Mouse (Mus musculus) macrophage (primary cell): ENCODE data around the gene Phf20. TPM values are rescaled to one million over a fixed set of nuclear protein-coding genes. Genes with fewer than 3 reads are reported as not detected.

Experiments used
- H3K27ac ChIP-seq: fragments of 350-480 bp; formaldehyde crosslinking; 2 replicates; pipeline ENCODE4 v1.9.0; 2021
- H3K36me3 ChIP-seq: fragments of 350-480 bp; formaldehyde crosslinking; 2 replicates; pipeline ENCODE4 v1.9.0; 2021; ENCODE audit errors: inconsistent target
- H3K4me3 ChIP-seq: fragments of 350-480 bp; formaldehyde crosslinking; 2 replicates; pipeline ENCODE4 v1.9.0; 2021; ENCODE audit errors: inconsistent target
- H3K79me2 ChIP-seq: fragments of 350-480 bp; formaldehyde crosslinking; 2 replicates; pipeline ENCODE4 v1.9.0; 2021; ENCODE audit errors: inconsistent target
- WGBS: methylation state at CpG from one replicate; pipeline ENCODE4 v1.1.7; 2026; ENCODE audit warnings: inconsistent platforms; ENCODE audit not compliant: missing documents; 5-methylcytosine and 5-hydroxymethylcytosine counted together
- polyA plus RNA-seq: library from polyadenylated mRNA; stranded (reverse); fragments of 250-400 nt; gene quantifications from 3 replicates; pipeline ENCODE4 v1.2.4, GENCODE M21; 2018; ENCODE audit warnings: inconsistent platforms

Gene Phf20
- polyA plus RNA-seq, 1 experiment from 2014 or later, result 83.9 TPM

DNA sequence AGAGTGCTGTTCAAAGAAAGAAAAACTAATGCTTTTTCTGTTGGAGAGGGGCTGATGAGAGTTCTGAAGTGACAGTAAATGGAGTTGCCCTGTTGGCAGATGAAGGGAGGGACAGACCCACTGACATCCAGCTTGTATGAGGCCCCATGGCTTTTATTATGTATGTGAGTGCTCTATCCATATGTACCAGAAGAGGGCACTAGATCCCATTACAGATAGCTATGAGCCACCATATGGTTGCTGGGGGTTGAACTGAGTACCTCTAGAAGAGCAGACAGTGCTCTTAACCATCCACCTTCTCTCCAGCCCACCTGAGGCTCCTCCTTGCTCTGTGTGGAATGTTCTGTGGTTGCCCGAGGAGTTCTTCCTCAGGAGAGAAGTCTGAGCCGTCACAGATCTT, 109.6 kb downstream of the Phf20 start:
- Histone ChIP-seq H3K4me3 (no peak overlapping the region), H3K79me2 (no peaks in the 10 kb centered on the region), H3K27ac (no peak overlapping the region), H3K36me3 (peaks cover 67% of the 10 kb centered on the region)
- WGBS, result 85% methylated on average over 2 of the region's 2 CpGs

DNA sequence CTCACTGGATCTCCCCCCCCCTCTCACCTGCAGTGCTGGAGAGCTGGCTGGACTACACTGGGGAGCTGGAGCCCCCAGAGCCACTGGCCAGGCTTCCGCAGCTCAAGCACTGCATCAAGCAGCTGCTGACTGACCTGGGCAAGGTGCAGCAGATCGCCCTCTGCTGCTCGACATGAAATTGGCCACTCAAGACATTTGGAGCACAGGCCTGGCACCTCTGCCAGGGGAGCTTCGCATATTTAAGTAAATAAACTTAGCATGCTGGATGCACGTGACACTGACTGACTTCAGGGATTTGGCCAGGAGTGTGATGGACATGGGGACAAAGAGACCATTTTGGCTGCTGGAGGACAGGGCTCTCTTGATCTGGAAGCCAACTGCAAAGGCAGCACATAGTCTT, 111.0 kb downstream of the Phf20 start:
- 71% methylated on average over 5 of the region's 5 CpGs for WGBS
- H3K36me3 ChIP-seq, result peaks cover 53% of the 10 kb centered on the region
- no peak overlapping the region for H3K27ac ChIP-seq
- H3K79me2 ChIP-seq, result peaks cover 5% of the 10 kb centered on the region; the same call in 1 of the 2 replicates
- no peak overlapping the region for H3K4me3 ChIP-seq

DNA sequence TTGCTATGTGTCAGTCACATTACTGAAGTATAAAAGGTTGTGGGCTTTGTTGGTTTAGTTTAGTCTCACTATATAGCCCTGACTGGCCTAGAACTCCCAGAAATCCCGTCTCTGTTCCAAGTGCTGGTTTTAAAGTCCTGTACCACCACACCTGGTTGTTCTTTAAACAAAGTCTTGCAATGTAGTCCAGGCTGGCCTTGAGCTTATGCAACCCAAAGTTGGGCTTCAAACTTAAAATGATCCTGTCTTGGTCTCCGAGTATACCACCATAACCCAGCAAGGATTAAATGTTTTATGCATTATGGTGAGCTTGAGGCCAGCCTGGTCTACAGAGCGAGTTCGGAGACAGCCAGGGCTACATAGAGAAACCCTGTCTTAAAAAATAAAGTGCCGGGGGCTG, 113.7 kb downstream of the Phf20 start:
- Histone ChIP-seq H3K27ac (no peak overlapping the region), H3K79me2 (peaks cover 26% of the 10 kb centered on the region), H3K36me3 (peaks cover 26% of the 10 kb centered on the region), H3K4me3 (no peak overlapping the region)
- WGBS, result 97% methylated on average over 4 of the region's 5 CpGs

DNA sequence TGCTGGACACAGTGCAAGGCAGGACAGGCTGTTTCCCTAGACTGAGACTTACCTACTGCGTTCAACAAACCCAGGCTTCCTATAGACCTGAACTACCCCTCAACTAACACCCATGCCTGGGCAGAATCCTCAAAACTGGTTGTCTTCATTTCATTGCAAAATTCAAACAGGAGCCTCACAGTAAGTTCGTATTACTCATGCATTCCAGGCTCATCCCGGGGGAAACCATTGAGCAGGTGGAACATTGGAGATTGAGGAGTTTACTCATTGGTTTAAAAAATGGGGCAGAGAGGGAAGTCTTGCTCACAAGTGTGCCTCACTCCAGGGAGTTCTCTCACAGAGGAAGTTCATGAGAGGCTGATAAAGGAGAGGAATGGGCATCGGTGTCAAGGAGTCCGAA, 114.2 kb downstream of the Phf20 start:
- H3K27ac ChIP-seq, result no peak overlapping the region
- peaks cover 26% of the 10 kb centered on the region for H3K79me2 ChIP-seq
- no peak overlapping the region for H3K4me3 ChIP-seq
- peaks cover 22% of the 10 kb centered on the region; the same call in 1 of the 2 replicates for H3K36me3 ChIP-seq
- WGBS, result 93% methylated on average over 5 of the region's 5 CpGs

DNA sequence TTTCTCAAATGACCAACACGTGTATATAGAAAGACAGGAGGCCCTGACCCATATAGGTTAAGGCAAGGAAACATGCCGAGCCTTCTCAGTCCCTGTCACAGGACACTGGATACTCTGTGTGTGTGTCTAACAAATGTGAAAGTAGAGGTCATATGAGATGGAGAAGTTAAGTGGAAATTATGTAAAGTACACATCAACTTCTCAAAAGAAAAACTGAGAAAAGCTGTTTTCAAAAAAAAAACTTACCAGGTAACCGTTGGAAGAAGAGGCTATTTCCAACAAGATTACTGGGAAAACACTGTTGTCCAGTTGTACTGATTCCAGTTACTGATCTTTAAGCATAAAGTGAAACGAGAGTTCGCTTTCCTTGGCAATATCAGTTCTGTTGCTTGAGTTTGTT, 114.7 kb downstream of the Phf20 start:
- H3K27ac ChIP-seq, result 0 out of 2 replicates have a peak overlapping the region, but pooled peaks have one; percentile 47
- 86% methylated on average over 5 of the region's 5 CpGs for WGBS
- peaks cover 22% of the 10 kb centered on the region; the same call in 1 of the 2 replicates for H3K36me3 ChIP-seq
- peak overlapping the region; percentile 41; the same call in 1 of the 2 replicates for H3K4me3 ChIP-seq
- peaks cover 26% of the 10 kb centered on the region for H3K79me2 ChIP-seq

DNA sequence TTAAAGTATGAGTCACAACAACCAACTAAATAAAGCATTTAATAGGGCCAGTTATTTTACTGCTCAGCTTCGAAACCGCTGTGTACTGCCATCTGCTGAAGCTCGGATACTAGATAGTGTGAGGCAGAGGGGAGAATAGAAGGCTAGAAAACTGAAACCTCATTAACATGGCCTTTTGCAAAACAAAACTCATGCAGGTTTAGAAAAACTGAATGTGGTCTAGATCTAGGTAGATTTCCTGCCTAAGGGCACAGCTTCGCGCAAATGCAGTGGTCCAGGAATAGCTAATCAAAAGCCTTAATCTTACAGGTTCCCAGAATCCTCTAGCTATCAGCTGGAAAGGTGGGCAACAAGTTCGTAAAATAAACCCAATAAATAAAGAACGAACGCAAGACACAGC, 115.2 kb downstream of the Phf20 start:
- Histone ChIP-seq H3K79me2 (peaks cover 26% of the 10 kb centered on the region), H3K27ac (peak overlapping the region; percentile 47), H3K36me3 (peaks cover 20% of the 10 kb centered on the region; the same call in 1 of the 2 replicates), H3K4me3 (peak overlapping the region; percentile 41)
- WGBS, result 4% methylated on average over 7 of the region's 8 CpGs

DNA sequence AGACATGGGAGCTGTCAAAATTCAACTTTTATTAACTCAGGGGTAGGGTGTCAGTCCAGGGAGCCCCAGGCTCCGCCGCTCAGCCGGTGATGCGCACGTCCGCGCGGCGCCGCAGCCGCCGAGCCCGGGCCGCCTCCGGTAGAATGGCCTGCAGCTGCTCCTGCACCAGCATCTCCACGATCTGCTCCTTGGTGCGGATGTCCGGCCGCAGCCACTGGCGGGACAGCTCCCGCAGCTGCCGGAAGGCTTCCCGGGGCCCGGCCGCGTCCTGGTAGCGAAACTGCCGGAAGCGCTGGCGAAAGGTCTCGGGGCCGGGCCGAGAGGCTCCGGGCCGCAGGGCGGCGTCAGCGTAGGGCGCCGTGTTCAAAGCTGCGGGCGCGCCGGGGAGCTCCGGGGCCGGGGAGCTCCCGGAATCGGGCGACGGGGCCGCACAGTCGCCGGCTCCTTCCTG, 115.6 kb downstream of the Phf20 start:
- peaks cover 26% of the 10 kb centered on the region for H3K79me2 ChIP-seq
- peaks cover 16% of the 10 kb centered on the region; the same call in 1 of the 2 replicates for H3K36me3 ChIP-seq
- H3K27ac ChIP-seq, result peak overlapping the region; percentile 79
- H3K4me3 ChIP-seq, result peak overlapping the region; percentile 41
- WGBS, result under 1% methylated on average over 52 of the region's 53 CpGs

DNA sequence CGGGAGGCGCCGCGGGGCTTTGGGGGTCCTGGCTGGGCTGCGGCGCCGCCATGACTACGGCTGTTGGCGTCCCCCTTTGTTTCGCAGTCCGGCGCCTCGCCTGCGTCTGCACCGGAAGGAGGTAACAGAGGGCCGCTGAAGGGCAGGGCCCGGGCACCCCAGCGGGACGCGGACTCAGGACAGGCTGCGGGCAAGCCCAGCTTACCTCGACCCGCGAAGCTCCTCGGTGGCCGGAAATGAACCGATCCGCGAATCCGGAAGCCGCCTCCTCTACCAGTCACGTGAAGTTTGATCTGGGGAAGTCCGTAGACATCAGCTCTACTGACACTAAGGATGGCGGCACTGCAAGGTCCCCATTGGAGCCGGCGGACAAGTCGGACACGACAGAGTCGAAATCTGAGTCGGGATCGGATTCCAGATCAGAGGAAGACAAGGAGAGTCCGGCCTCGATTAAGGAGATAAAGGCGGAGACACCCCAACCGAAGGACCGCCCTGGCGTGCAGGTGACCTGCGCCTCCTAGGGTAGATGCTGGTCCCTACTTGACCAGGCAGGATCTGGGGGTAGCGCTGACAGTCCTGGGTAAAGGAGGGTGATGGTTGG, 116.1 kb downstream of the Phf20 start, which contains the start of the genes Cnbd2 and Scand1:
Cnbd2 (plus strand) TSS at position 3 of the 601 bp plus-strand sequence.
Scand1 (minus strand) TSS at position 408 of the 601 bp plus-strand sequence.
- H3K27ac ChIP-seq, result peak within 1 kb of the TSS; percentile 79
- under 1% methylated on average over 49 of the region's 49 CpGs for WGBS
- peak within 1 kb of the TSS; percentile 89 for H3K4me3 ChIP-seq
- H3K79me2 ChIP-seq, result peaks cover 26% of the 10 kb centered on the region
- H3K36me3 ChIP-seq, result peaks cover 11% of the 10 kb centered on the region; the same call in 1 of the 2 replicates

DNA sequence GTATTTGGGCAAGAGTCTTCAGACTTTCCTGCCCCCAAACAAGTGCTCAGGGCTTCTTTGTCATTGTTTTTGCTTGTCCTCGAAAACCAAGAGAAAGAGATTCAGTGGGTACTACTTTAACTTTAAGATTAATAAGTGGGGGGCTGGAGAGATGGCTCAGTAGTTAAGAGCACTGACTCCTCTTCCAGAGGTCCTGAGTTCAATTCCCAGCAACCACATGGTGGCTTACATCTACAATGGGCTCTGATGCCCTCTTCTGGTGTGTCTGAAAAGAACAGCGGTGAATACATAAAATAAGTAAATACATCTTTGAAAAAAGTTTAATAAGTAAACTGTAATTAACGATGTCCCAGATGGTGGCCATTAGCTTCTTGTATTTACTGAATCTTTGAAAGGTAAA, 116.9 kb downstream of the Phf20 start:
- 35% methylated on average over 2 of the region's 3 CpGs for WGBS
- Histone ChIP-seq H3K4me3 (peak overlapping the region; percentile 89), H3K27ac (peak overlapping the region; percentile 79), H3K36me3 (0 out of 2 replicates have a peak, but pooled peaks cover 5% of the 10 kb centered on the region), H3K79me2 (peaks cover 26% of the 10 kb centered on the region)

DNA sequence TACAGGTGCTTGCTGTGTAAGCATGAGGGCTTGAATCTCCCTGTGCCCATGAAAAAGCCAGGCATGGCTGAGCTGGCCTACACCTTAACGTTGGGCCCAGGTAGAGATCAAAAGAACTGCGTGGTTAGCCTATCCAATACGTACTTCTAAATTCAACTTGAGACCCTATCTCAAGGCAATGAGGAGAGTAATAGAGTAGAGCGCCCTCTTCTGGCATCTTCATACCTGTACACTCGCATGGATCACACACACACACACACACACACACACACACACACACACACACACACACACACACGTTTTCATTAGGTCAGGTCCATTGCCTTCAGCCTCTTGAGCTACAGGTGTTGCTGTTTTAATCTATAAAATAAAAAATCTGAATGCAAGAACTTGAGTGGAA, 118.5 kb downstream of the Phf20 start:
- Histone ChIP-seq H3K36me3 (no peaks in the 10 kb centered on the region), H3K27ac (no peak overlapping the region), H3K79me2 (peaks cover 26% of the 10 kb centered on the region), H3K4me3 (no peak overlapping the region)
- WGBS, result 93% methylated on average over 5 of the region's 6 CpGs

DNA sequence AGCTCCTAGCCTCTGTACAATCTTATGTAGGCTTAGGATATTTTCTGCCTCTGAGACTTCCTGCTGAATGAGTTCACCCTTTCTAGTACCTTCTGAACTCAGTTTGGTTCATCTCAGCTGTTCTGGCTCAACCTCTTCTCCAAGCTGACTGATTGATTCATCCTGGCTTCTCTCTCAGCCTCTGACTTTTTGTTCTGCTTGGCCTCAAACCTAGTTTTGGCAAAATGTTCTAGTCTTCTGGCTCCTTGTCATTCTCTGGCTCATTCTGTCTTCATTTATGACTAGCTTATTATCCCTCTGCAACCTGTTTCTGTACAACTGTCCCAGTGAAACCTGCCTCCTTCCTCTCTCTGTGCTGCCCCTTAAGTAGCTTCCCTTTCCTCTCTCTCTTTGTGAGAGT, 122.2 kb downstream of the Phf20 start:
- Histone ChIP-seq H3K4me3 (no peak overlapping the region), H3K27ac (no peak overlapping the region), H3K79me2 (peaks cover 12% of the 10 kb centered on the region), H3K36me3 (no peaks in the 10 kb centered on the region)

DNA sequence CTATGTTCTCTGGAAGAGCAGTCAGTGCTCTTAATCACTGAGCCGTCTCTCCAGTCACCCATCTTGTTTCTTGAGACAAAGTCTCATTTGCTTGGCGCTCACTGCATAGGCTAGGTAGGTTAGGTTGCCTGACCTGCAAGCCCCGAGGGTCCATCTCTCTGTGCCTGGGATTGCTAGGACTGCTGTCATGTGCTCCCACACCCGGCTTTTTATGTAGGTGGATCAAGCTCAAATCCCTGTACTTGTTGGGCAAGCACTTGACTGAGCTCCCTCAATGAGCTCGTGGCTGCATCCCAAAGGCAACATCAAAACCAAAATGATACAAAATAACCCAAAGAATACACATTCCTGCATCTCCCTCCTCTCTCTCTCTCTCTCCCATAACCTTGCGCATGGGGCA, 125.3 kb downstream of the Phf20 start:
- 99% methylated on average over 6 of the region's 6 CpGs for WGBS
- H3K27ac ChIP-seq, result no peak overlapping the region
- H3K4me3 ChIP-seq, result no peak overlapping the region
- no peaks in the 10 kb centered on the region for H3K79me2 ChIP-seq
- H3K36me3 ChIP-seq, result no peaks in the 10 kb centered on the region

DNA sequence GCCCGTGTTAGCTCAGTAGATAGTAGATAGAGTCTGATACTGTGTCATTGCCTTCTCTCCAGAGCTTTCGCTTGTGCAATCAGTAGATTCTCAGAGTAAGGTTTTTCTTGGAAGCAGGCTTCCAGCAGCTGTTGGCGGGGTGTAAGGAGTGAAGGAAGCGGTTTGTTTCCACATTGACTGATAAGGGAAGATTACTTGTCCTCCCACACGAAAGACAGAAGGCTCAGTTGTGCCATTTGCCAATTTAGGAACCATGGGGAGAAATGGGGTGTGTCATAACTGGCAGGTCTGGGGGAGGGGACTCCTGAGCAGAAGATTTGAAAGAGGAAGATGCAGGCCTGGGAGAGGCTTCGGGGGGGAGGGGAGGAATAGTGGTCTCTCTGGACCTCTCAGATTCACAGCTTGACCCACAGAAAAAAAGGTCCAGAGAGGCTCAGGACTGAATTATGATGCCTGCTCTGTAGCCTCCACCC, 127.9 kb downstream of the Phf20 start:
- WGBS, result 8% methylated on average over 6 of the region's 6 CpGs
- H3K36me3 ChIP-seq, result no peaks in the 10 kb centered on the region
- no peaks in the 10 kb centered on the region for H3K79me2 ChIP-seq
- H3K4me3 ChIP-seq, result peak overlapping the region; percentile 2; the same call in 1 of the 2 replicates
- peak overlapping the region; percentile 93 for H3K27ac ChIP-seq

DNA sequence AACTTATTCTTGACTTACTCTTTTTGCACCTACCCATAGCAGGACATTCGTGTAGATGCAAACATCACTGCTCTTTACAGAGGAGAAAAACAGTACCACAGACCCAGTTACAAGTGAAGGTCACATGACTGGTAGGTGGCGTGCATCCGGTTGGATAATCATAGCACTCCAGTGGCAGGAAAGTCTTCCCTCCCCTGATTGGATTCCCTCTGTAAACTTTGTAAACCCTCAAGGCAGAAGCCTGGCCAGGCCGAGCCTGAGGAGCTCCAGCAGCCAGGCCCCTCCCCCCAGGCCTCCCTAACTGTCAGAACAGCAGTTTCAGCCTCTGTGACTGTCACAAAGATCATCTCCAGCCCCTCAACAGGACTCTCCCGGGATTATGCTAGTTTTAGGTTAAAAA, 128.4 kb downstream of the Phf20 start:
- peak overlapping the region; percentile 93 for H3K27ac ChIP-seq
- H3K36me3 ChIP-seq, result no peaks in the 10 kb centered on the region
- H3K4me3 ChIP-seq, result peak overlapping the region; percentile 2; the same call in 1 of the 2 replicates
- WGBS, result 13% methylated on average over 5 of the region's 5 CpGs
- no peaks in the 10 kb centered on the region for H3K79me2 ChIP-seq

DNA sequence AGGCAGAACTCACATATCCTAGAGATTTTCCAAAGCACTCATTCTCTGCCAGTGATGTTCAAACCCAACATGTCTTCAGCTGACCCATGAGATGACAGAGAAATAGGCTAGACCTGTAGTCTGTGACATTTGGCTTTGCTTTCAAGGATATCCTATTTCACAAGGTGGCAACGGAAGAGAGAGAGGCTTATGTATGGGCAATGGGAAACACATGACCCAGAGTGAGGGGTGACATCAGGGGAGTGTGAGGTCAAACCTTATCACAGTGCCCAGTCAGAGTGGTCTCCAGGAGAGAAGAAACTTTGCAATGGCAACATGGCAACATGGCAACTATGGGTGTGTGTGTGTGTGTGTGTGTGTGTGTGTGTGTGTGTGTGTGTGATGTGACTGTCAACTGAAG, 134.4 kb downstream of the Phf20 start:
- Histone ChIP-seq H3K79me2 (no peaks in the 10 kb centered on the region), H3K4me3 (no peak overlapping the region), H3K27ac (no peak overlapping the region), H3K36me3 (no peaks in the 10 kb centered on the region)
- 86% methylated on average over 1 of the region's 1 CpGs for WGBS
